Mouse (Mus musculus): ENCODE measurements around the gene Mboat7.

DNA sequence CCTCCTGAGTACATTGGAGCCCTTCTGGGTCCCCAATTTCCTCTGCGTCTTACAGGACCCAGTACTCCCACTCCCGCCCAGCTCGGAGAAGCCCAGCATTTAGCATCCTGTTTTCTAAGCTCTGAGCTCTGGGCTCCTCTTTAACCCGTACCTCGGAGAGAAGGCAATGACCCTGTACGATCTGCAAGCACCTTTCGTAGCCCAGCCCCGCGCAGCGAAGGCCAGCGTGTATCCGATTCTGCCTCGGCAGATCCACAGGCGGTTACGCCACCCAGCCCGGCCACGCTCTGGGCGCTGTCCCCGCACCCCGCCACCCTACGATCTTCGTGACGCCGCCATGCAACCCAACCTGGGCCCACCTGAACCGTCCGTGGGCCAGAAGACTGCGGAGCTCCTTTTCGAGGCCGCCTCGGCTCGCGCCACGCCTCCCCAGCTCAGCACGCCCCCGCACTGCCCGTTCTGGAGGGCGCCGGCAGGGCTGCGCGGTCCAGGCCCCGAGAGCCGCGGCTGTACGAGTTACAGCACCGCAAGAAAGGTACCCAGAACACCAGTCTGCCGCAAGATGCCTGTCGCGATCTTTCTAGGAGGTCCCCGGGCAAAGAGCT is 839 bp downstream of the Mboat7 start, which contains the start of gene Tsen34:
- TF ChIP-seq CTCF (IDR thresholded peaks at IDR 0.05): peak; percentile 24
- TF ChIP-seq POLR2A (IDR thresholded peaks at IDR 0.05; ENCODE audit: insufficient read depth, low read depth, low read length): no peak

Data from heart, adult 2 months (tissue).